Mouse (Mus musculus) heart, embryonic 15.5 days (tissue): ENCODE measurements around the gene Galk1. TPM values are rescaled to one million over a fixed set of nuclear protein-coding genes. Genes with fewer than 3 reads are reported as not detected.

Experiments
- ATAC-seq: fragments of 200-750 bp; cut with Nextera tagmentation; replicated peaks from 2 replicates; pipeline ENCODE4 v1.8.0; 2017; ENCODE audit warnings: low read depth, moderate TSS enrichment; ENCODE audit not compliant: insufficient number of reproducible peaks, insufficient read depth, low FRiP score
- H3K27ac ChIP-seq: fragments of 300-500 bp; sonication (generic); 2 replicates; pipeline ENCODE4 v1.5.1; 2015; ENCODE audit warnings: mild to moderate bottlenecking, inconsistent platforms
- H3K27me3 ChIP-seq: fragments of 300-500 bp; sonication (generic); 2 replicates; pipeline ENCODE4 v1.6.1; 2015; ENCODE audit warnings: inconsistent platforms
- H3K36me3 ChIP-seq: fragments of 300-500 bp; sonication (generic); 2 replicates; pipeline ENCODE4 v1.6.1; 2015; ENCODE audit warnings: mild to moderate bottlenecking, inconsistent platforms
- H3K4me1 ChIP-seq: fragments of 300-500 bp; sonication (generic); replicated peaks from 2 replicates; pipeline ENCODE4 v1.6.1; 2015; ENCODE audit warnings: inconsistent platforms
- H3K4me2 ChIP-seq: fragments of 300-500 bp; sonication (generic); 2 replicates; pipeline ENCODE4 v1.6.1; 2015; ENCODE audit warnings: inconsistent platforms, mild to moderate bottlenecking, moderate library complexity
- H3K4me3 ChIP-seq: fragments of 300-500 bp; sonication (generic); 2 replicates; pipeline ENCODE4 v1.5.1; 2015; ENCODE audit warnings: mild to moderate bottlenecking, inconsistent platforms
- H3K9ac ChIP-seq: fragments of 300-500 bp; sonication (generic); 2 replicates; pipeline ENCODE4 v1.6.1; 2015; ENCODE audit warnings: mild to moderate bottlenecking, inconsistent platforms
- H3K9me3 ChIP-seq: fragments of 300-500 bp; sonication (generic); replicated peaks from 2 replicates; pipeline ENCODE4 v1.6.1; 2016; ENCODE audit warnings: inconsistent platforms
- WGBS: fragments of 180-500 bp; shearing (Covaris S2); methylation state at CpG from one replicate; pipeline ENCODE4 v1.1.7; 2015; ENCODE audit warnings: mixed read lengths; 5-methylcytosine and 5-hydroxymethylcytosine counted together
- polyA plus RNA-seq: library from polyadenylated mRNA; unstranded; fragments of >200 nt; fragmentation: Nextera tagmentation; extraction: Ambion mirVana; gene quantifications from 2 replicates; pipeline ENCODE4 v1.2.1, GENCODE M21; 2015

Galk1 gene
- polyA plus RNA-seq, 1 experiment from 2014 or later = 120 TPM

DNA sequence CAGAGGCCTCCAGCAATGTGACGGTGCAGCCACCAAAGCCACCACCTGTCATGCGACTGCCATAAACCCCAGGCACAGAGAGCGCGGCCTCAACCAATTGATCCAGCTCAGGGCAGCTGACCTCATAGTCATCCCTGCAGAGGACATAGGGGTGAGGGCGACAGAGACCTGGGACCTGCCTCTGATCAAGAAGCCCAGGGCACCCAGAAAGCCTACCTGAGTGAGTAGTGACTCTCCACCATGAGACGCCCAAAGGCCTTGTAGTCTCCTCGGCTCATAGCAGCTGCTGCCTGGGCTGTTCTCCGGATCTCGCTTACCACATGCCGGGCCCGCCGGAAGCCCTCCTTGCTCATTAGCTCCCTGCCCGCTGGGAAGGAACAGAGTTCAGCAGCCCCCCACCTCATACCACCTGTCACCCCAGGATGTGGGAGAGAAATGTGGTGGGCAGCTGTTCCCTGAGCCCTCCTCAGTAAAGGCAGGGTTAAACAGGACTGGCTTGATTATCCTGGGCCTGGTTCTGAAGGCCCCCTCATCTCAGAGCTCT, 3.6 kb downstream of the Galk1 start:
- 97% methylated on average over 13 of the region's 13 CpGs for WGBS
- no peak overlapping the region for H3K9ac ChIP-seq
- H3K4me3 ChIP-seq = no peak overlapping the region

DNA sequence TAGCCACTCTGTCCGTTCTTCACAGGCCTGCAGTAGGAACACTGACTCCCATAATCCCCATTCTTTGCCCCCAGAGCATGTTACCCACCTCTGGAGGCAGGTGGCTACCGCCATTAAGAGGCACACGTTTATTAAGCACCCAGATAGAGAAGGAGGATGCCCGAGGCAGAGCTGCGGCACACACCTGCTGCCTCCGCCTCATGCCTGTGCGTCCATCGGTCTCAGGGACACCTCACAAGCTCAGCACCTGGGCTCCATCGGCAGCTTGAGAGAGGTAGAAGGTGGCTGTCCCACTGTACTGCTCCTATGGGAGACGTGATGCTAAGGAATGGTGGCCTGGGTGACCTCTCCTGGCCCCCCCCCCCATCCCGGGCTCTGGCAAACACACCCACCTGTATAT, 4.1 kb downstream of the Galk1 start:
- H3K27me3 ChIP-seq = no peaks in the 10 kb centered on the region
- no peak overlapping the region for H3K9ac ChIP-seq
- no peaks in the 10 kb centered on the region for H3K9me3 ChIP-seq
- no peak overlapping the region for H3K27ac ChIP-seq
- 89% methylated on average over 11 of the region's 11 CpGs for WGBS
- H3K36me3 ChIP-seq = peaks cover 21% of the 10 kb centered on the region
- H3K4me2 ChIP-seq = no peak overlapping the region
- peaks cover 36% of the 10 kb centered on the region for H3K4me1 ChIP-seq
- no peak overlapping the region for H3K4me3 ChIP-seq
- no peak for ATAC-seq

More for the DNA sequence above, 3.6 kb downstream of the Galk1 start:
- H3K9me3 ChIP-seq = no peaks in the 10 kb centered on the region
- no peak overlapping the region for H3K27ac ChIP-seq
- H3K4me1 ChIP-seq = peaks cover 34% of the 10 kb centered on the region
- ATAC-seq = no peak
- H3K4me2 ChIP-seq = no peak overlapping the region
- peaks cover 21% of the 10 kb centered on the region for H3K36me3 ChIP-seq
- no peaks in the 10 kb centered on the region for H3K27me3 ChIP-seq

DNA sequence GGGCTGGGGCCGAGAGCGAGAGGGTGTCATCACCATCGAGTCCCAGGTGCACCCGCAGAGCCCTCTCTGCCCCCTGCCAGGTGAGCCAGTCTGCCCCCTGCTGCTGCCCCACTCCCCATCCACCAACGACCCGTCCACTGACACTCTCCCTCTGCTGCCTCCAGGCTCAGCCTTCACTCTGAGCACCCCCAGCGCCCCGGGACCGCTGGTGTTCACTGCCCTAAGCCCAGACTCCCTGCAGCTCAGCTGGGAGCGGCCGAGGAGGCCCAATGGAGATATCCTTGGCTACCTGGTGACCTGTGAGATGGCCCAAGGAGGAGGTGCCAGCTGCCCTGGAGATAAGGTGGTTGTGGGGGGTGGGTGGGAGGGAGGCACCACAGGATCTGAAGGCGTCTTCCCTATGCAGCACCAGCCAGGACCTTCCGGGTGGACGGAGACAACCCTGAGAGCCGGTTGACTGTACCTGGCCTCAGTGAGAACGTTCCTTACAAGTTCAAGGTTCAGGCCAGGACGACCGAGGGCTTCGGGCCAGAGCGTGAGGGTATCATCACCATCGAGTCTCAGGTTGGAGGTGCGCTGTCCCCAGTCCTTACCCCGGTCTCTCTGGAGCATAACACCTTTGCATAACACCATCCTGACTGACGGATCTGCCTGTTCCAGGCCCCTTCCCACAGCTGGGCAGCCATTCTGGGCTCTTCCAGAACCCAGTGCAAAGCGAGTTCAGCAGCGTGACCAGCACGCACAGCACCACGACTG, 5.2 kb downstream of the Galk1 start:
- Histone ChIP-seq H3K4me2 (no peak overlapping the region), H3K9ac (no peak overlapping the region), H3K36me3 (peaks cover 21% of the 10 kb centered on the region), H3K4me3 (no peak overlapping the region), H3K4me1 (peaks cover 30% of the 10 kb centered on the region), H3K27me3 (no peaks in the 10 kb centered on the region), H3K27ac (no peak overlapping the region), H3K9me3 (no peaks in the 10 kb centered on the region)
- WGBS = 87% methylated on average over 28 of the region's 28 CpGs
- no peak for ATAC-seq

DNA sequence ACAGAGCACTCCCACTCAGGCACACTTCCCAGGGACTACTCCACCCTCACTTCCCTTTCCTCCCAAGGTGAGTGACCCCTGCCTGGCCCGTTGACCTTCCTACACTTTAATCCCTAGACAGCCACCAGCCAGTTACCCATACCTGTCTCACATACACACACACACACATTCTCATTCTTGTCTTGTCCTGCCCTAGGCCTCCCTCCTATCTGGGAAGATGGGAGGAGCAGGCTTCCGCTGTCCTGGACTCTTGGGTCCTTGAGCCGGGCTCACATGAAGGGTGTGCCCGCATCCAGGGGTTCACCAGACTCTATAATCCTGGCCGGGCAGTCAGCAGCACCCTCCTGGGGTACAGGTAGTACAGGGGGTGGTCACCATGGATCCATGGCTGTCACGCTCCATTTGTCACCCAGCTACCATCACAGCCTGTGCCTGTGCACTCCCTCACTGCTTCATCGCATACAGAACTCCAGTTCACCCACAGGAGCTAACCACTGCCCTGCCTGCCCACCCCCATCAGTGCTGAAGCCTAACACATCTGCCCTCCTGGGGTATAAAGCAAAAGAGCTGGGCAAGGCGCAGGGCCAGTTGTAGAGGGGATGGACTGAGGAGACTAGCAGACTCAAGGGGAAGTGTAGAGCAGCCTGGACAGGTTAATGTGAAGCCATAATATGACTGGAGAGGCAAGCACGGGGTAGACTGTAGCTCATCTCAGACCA, 6.7 kb downstream of the Galk1 start:
- 70% methylated on average over 9 of the region's 9 CpGs for WGBS
- Histone ChIP-seq H3K4me1 (peaks cover 19% of the 10 kb centered on the region), H3K36me3 (peaks cover 21% of the 10 kb centered on the region), H3K4me2 (peak overlapping the region; percentile 86), H3K4me3 (peak overlapping the region; percentile 41), H3K27ac (peak overlapping the region; percentile 83), H3K27me3 (no peaks in the 10 kb centered on the region), H3K9me3 (no peaks in the 10 kb centered on the region), H3K9ac (peak overlapping the region; percentile 66)
- ATAC-seq = no peak

DNA sequence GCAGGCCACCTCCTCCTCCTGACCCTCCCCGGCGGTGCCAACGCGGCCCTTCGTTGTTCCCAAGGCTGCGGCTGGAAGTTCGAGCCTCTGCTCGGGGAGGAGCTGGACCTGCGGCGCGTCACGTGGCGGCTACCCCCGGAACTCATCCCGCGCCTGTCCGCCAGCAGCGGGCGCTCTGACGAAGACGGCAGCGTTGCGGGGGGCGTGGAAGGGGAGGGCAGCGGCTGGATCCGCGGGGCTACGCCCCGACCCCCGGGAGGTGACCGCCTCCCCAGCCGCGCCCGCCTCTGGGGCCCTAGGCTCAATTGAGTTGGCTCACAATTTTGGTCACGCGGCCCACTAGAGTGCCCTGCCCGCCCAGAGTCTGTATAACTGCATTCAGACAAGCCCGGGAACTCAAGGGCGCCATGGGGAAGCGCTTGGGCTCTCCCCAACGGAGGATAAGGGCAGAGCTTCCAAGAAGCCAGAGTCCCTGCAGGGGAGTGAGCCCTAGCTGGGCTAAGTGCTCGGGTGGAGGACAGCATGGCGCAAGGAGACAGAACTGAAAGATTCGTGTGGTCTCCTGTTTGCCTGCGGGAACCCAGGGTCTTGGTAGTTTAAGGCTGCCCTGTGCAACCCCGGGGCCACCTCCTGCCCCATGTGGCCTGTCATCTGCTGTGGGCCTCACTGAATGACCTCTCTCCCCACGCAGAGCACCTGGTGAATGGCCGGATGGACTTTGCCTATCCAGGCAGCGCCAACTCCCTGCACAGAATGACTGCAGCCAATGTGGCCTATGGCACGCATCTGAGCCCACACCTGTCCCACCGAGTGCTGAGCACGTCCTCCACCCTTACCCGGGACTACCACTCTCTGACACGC, 7.4 kb downstream of the Galk1 start:
- H3K4me3 ChIP-seq = peak overlapping the region; percentile 41
- ATAC-seq = peak; percentile 78
- H3K4me2 ChIP-seq = peak overlapping the region; percentile 86
- H3K9me3 ChIP-seq = no peaks in the 10 kb centered on the region
- peaks cover 19% of the 10 kb centered on the region for H3K4me1 ChIP-seq
- peak overlapping the region; percentile 83 for H3K27ac ChIP-seq
- peaks cover 2% of the 10 kb centered on the region; the same call in 1 of the 2 replicates for H3K27me3 ChIP-seq
- WGBS = 5% methylated on average over 54 of the region's 54 CpGs
- peak overlapping the region; percentile 66 for H3K9ac ChIP-seq
- peaks cover 21% of the 10 kb centered on the region for H3K36me3 ChIP-seq

DNA sequence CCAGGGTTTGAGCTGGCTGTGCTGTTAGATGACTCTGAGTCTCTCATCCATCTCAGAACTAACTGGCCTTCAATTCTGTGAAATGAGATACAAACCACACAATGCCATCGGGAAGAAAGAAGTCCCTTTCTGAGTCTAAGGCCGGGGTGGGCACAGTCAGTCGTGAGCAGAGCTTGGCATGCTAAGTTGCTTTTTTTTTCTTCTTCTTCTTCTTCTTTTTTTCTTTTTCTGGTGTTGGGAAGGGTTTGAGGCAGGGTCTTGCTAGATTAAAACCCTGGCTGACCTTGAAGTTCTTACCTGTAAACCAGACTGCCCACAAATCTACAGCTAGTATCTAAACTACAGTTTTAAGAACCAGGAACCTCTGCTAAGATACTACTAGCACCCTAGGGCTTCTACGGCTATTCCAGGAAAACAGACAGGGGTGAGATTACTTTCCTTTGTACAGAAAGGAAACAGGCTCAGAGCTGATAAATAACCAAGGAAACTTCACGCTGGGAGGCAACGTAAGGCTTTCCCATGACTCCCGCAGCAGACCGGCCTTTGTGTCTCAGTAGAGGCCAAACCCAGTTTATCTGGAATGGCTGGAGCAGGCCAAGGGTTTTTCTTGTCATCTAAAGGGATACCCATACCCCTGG, 8.2 kb downstream of the Galk1 start:
- Histone ChIP-seq H3K27ac (peak overlapping the region; percentile 83), H3K27me3 (peaks cover 7% of the 10 kb centered on the region; the same call in 1 of the 2 replicates), H3K36me3 (peaks cover 18% of the 10 kb centered on the region), H3K4me2 (peak overlapping the region; percentile 86), H3K9me3 (no peaks in the 10 kb centered on the region), H3K4me3 (peak overlapping the region; percentile 41), H3K4me1 (peaks cover 19% of the 10 kb centered on the region), H3K9ac (peak overlapping the region; percentile 66)
- no peak for ATAC-seq
- WGBS = 28% methylated on average over 8 of the region's 8 CpGs

DNA sequence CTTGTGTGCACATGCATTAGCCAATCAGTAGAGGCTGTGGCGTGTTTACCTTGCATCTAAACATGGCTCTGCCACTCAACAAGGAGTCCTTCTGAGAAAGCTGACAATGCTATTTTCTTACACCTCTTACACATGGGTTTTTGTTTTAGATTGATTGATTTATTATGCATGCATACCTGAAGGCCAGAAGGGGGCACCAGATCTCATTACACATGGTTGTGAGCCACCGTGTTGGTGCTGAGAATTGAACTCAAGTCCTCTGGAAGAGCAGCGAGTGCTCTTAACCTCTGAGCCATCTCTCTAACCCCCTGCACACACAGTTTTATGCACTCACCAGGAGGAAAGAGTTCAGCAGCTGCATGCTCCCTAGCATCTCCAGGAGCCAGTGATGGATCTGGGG, 9.6 kb downstream of the Galk1 start:
- 80% methylated on average over 3 of the region's 3 CpGs for WGBS
- ATAC-seq = no peak

DNA sequence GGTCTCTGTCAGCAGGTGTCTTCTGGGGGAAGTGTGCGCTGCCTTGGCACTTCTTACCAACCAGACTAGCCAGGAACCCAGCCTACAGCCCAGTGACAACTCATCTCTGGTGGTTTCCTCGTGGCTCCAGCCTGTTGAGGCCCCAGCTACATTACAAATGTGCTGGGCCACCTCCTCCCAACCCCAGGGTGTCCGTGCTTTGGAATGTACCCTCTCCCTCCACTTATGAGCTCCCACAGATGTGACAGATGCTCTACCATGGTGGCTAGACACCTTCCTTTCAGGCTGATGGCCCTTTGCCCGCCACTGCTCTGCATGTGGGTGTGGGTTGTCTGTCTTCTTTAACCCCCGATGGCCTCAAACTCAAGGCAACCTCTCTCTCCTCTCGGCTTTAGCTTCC, 10.8 kb downstream of the Galk1 start:
- no peak overlapping the region for H3K27ac ChIP-seq
- 58% methylated on average over 6 of the region's 6 CpGs for WGBS
- H3K9me3 ChIP-seq = no peaks in the 10 kb centered on the region
- peaks cover 19% of the 10 kb centered on the region for H3K4me1 ChIP-seq
- no peak overlapping the region for H3K4me2 ChIP-seq
- H3K4me3 ChIP-seq = no peak overlapping the region
- H3K9ac ChIP-seq = no peak overlapping the region
- peaks cover 7% of the 10 kb centered on the region; the same call in 1 of the 2 replicates for H3K27me3 ChIP-seq
- no peak for ATAC-seq
- no peaks in the 10 kb centered on the region for H3K36me3 ChIP-seq

More for the DNA sequence above, 9.6 kb downstream of the Galk1 start:
- H3K4me1 ChIP-seq = peaks cover 19% of the 10 kb centered on the region
- peaks cover 7% of the 10 kb centered on the region; the same call in 1 of the 2 replicates for H3K27me3 ChIP-seq
- H3K4me3 ChIP-seq = no peak overlapping the region
- H3K9me3 ChIP-seq = no peaks in the 10 kb centered on the region
- no peak overlapping the region for H3K9ac ChIP-seq
- H3K4me2 ChIP-seq = no peak overlapping the region
- no peak overlapping the region for H3K27ac ChIP-seq
- H3K36me3 ChIP-seq = peaks cover 10% of the 10 kb centered on the region

DNA sequence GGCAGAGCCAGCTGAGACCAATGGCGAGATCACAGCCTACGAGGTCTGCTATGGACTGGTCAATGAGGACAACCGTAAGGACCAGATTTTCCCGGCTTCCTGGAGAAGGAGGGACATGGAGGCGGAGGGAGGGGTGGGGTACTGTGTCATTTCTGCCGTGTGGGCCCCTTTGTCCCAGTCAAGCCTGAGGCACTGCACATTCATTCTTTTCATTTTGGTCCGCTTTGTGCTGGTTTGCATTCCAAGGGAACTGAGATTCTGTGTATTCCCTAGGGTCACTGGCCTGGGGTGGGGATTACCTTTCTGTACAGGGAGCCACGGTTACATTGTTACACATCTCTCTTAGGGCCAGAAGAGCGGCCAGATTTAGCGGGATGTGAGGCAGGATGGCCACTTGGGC, 11.9 kb downstream of the Galk1 start:
- Histone ChIP-seq H3K4me2 (no peak overlapping the region), H3K9ac (no peak overlapping the region), H3K36me3 (no peaks in the 10 kb centered on the region), H3K9me3 (no peaks in the 10 kb centered on the region), H3K4me1 (peaks cover 14% of the 10 kb centered on the region), H3K27ac (no peak overlapping the region), H3K4me3 (no peak overlapping the region), H3K27me3 (peaks cover 7% of the 10 kb centered on the region; the same call in 1 of the 2 replicates)
- WGBS = 57% methylated on average over 10 of the region's 10 CpGs
- no peak for ATAC-seq

DNA sequence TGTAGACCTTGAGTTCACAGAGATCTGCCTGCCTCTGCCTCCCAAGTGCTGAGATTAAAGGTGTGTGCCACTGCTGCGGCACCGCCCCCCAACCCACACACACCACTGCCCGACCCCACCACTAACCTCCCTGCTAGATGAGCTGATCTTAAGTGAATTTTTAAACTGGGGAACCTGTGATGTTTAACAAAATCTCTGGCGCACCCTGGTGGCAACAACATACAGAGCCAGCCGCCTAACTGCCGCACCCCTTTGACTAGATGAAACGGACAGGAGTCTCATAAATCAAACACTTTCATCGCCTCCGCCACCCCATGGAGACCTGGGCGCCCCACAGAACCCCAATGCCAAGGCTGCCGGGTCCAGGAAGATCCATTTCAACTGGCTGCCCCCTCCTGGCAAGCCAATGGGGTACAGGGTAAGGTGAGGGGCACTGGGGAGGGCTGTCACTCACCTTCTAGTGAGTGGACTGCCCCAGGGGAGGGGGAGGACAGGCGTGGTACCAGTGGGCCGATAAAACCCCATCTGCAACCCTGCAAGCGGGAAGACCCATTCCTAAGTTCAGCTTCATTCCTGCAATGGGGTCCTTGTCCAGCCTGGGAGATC, 12.9 kb downstream of the Galk1 start:
- no peaks in the 10 kb centered on the region for H3K9me3 ChIP-seq
- peak overlapping the region; percentile 19; the same call in 1 of the 2 replicates for H3K4me2 ChIP-seq
- no peaks in the 10 kb centered on the region for H3K36me3 ChIP-seq
- WGBS = 10% methylated on average over 14 of the region's 14 CpGs
- H3K4me1 ChIP-seq = peaks cover 6% of the 10 kb centered on the region; the same call in 1 of the 2 replicates
- ATAC-seq = no peak
- no peak overlapping the region for H3K9ac ChIP-seq
- H3K4me3 ChIP-seq = no peak overlapping the region
- peaks cover 7% of the 10 kb centered on the region; the same call in 1 of the 2 replicates for H3K27me3 ChIP-seq
- H3K27ac ChIP-seq = no peak overlapping the region
